Mouse (Mus musculus) bone marrow macrophage, adult 2 months (primary cell): ENCODE measurements around the gene Gm340. TPM values are rescaled to one million over a fixed set of nuclear protein-coding genes. Genes with fewer than 3 reads are reported as not detected.

Experiments
- H3K27ac ChIP-seq: 2 replicates; pipeline ENCODE4 v1.5.1; 2012; ENCODE audit warnings: low read depth, low read length; ENCODE audit not compliant: insufficient read depth
- H3K4me1 ChIP-seq: 2 replicates; pipeline ENCODE4 v1.6.1; 2012; ENCODE audit warnings: low read length; ENCODE audit not compliant: control insufficient read depth, insufficient read depth
- H3K4me3 ChIP-seq: 2 replicates; pipeline ENCODE4 v1.5.1; 2012; ENCODE audit warnings: mild to moderate bottlenecking, low read length, moderate library complexity; ENCODE audit not compliant: insufficient read depth
- CTCF ChIP-seq: IDR thresholded peaks from 2 replicates; pipeline ENCODE4 v1.5.1; 2012; ENCODE audit warnings: low read depth, mild to moderate bottlenecking, low read length, moderate library complexity
- POLR2A ChIP-seq: IDR thresholded peaks from 2 replicates; pipeline ENCODE4 v1.6.1; 2012; ENCODE audit warnings: mild to moderate bottlenecking, low read depth, low read length, borderline replicate concordance
- polyA plus RNA-seq: library from polyadenylated mRNA; stranded (reverse); fragments of >200 nt; gene quantifications from 2 replicates; pipeline ENCODE4 v1.2.4, GENCODE M21; 2012; ENCODE audit not compliant: missing spikeins, insufficient read depth, insufficient read length

Gene Gm340
- polyA plus RNA-seq, 1 experiment = 7.1 TPM

DNA sequence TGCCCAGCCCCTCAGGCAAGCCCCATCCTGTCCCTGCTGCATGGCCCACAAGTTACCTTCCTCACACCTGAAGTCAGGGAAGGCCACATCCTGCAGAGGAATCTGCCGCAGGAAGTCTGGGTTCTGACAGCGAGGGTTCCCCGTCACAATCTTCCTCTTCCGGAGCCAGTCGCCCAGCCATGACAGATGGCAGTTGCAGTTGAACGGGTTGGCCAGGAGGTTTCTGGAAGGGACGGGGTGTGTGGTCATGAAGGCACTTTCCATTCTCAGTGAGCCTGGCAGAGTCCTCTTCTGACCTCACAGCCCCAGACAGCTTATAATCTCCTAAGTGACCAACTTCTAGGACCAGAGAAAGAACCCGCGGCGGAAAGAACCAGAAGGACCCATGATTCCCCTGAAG, 51.9 kb downstream of the Gm340 start:
- H3K4me3 ChIP-seq = no peak overlapping the region
- no peak overlapping the region for H3K27ac ChIP-seq
- no peak for TF ChIP-seq CTCF
- TF ChIP-seq POLR2A = no peak
- no peaks in the 10 kb centered on the region for H3K4me1 ChIP-seq

DNA sequence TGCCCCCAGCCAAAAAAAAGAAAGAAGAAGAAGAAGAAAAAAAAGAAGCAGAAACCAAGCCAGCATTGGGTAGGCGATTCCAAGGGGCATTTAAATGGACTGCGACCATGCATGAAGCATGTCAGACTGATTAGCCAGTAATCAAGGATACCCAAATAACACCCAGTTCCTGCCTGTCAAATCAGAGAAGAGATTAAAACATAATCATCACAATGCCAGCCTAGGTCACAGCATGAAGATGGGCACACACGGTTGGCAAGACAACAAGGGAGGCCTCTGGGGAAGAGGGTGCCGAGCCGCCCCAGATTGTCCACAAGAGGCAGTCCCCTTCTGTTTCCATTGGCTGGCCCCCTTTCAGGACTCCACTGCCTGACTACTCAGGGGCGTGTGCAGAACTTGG, 52.8 kb downstream of the Gm340 start:
- Histone ChIP-seq H3K27ac (no peak overlapping the region), H3K4me3 (no peak overlapping the region), H3K4me1 (no peaks in the 10 kb centered on the region)
- TF ChIP-seq CTCF = no peak
- TF ChIP-seq POLR2A = no peak

Other genes with a start within 250 kb of the Gm340 start
- 312 and 343 TPM in 2 replicates for gene Pik3ap1, start 197.3 kb upstream of the Gm340 start, polyA plus RNA-seq
- gene Lcor, start 99.7 kb upstream of the Gm340 start, polyA plus RNA-seq = 8.9 and 9.3 TPM in 2 replicates
- gene Slit1, start 161.3 kb downstream of the Gm340 start, polyA plus RNA-seq = 4.6 and 6.8 TPM in 2 replicates
- gene Arhgap19, start 219.7 kb downstream of the Gm340 start, polyA plus RNA-seq = 67.7 and 73.9 TPM in 2 replicates
- gene Frat1, start 247.6 kb downstream of the Gm340 start, polyA plus RNA-seq = 6.3 and 7.7 TPM in 2 replicates